ENCODE assay signal across 25 mouse cellular contexts in genomic region chr19:43786249-43787026, GRCm38 (mm10). TPM values are rescaled to one million over a fixed set of nuclear protein-coding genes. Genes with fewer than 3 reads are reported as not detected.
A peak's percentile ranks its signal among the peaks of the same experiment; 100 is the strongest.
DNase-seq lines count a peak whose midpoint lies in the region; ATAC-seq and TF ChIP-seq lines count a peak whose summit lies in the region.
"Had no signal": no experiment of that assay in that cellular context is flagged by ENCODE, and none has a peak within 500 bp of the region (broad histone marks: within the 10 kb centered on the region; RNA-seq: fewer than 3 reads in every experiment).

No protein-coding gene starts in this region.

- no peaks in the 10 kb centered on the region for H3K9me3 ChIP-seq in liver, embryonic 12.5 days (replicated peaks)
- no peaks in the 10 kb centered on the region for H3K9me3 ChIP-seq in liver, embryonic 11.5 days (ENCODE audit: control insufficient read depth, low read length)
- no peaks in the 10 kb centered on the region for H3K9me3 ChIP-seq in MEL (replicated peaks; ENCODE audit: insufficient read depth, low read length)
- H3K9me3 ChIP-seq in liver, embryonic 14.5 days (ENCODE audit: control insufficient read depth, low read length), result no peaks in the 10 kb centered on the region
- no peaks in the 10 kb centered on the region for H3K9me3 ChIP-seq in heart, embryonic 12.5 days (replicated peaks)
- H3K9me3 ChIP-seq: embryonic facial prominence, embryonic 10.5 days; limb, embryonic 13.5 days; neural tube, embryonic 12.5 days had no signal

- no peaks in the 10 kb centered on the region for H3K79me2 ChIP-seq in MEL (ENCODE audit: control insufficient read depth, insufficient read depth, low read length, poor library complexity)

- no peak overlapping the region for H3K27ac ChIP-seq in liver, embryonic 12.5 days
- no peak overlapping the region for H3K27ac ChIP-seq in liver, embryonic 11.5 days (ENCODE audit: low read depth, low read length)
- peak overlapping the region; percentile 37; the same call in 1 of the 2 replicates for H3K27ac ChIP-seq in MEL (ENCODE audit: control insufficient read depth, low read depth, low read length)
- no peak overlapping the region for H3K27ac ChIP-seq in liver, embryonic 14.5 days
- no peak overlapping the region for H3K27ac ChIP-seq in heart, embryonic 12.5 days (ENCODE audit: poor library complexity, severe bottlenecking)
- H3K27ac ChIP-seq in layer of hippocampus, adult 2 months, result no peak overlapping the region
- H3K27ac ChIP-seq: embryonic facial prominence, embryonic 10.5 days; gastrocnemius, adult 2 months; hindbrain, embryonic 14.5 days; kidney, postnatal 0 days; limb, embryonic 13.5 days; neural tube, embryonic 12.5 days had no signal

- no peak overlapping the region for H3K4me3 ChIP-seq in liver, embryonic 12.5 days
- H3K4me3 ChIP-seq in liver, embryonic 11.5 days (ENCODE audit: low read depth, low read length), result no peak overlapping the region
- H3K4me3 ChIP-seq in MEL (ENCODE audit: control insufficient read depth in 1 of 2, insufficient read depth in 1 of 2, low read depth in 2 of 2, low read length in 2 of 2), result peak overlapping the region; percentile 19 to 50; a peak in 3 of 4 replicates
- H3K4me3 ChIP-seq in liver, embryonic 14.5 days (ENCODE audit: insufficient read depth in 1 of 2, low read depth in 2 of 2, low read length in 2 of 2), result no peak overlapping the region
- H3K4me3 ChIP-seq in heart, embryonic 12.5 days, result no peak overlapping the region
- H3K4me3 ChIP-seq in layer of hippocampus, adult 2 months, result no peak overlapping the region
- H3K4me3 ChIP-seq: embryonic facial prominence, embryonic 10.5 days; gastrocnemius, adult 2 months; limb, embryonic 13.5 days; neural tube, embryonic 12.5 days had no signal

- H3K27me3 ChIP-seq in liver, embryonic 12.5 days (replicated peaks), result no peaks in the 10 kb centered on the region
- no peaks in the 10 kb centered on the region for H3K27me3 ChIP-seq in liver, embryonic 11.5 days (replicated peaks; ENCODE audit: control insufficient read depth, insufficient read depth, low read length)
- no peaks in the 10 kb centered on the region for H3K27me3 ChIP-seq in MEL (ENCODE audit: control insufficient read depth in 1 of 2, insufficient read depth in 2 of 2, low read length in 2 of 2)
- no peaks in the 10 kb centered on the region for H3K27me3 ChIP-seq in liver, embryonic 14.5 days (ENCODE audit: control insufficient read depth, insufficient read depth, low read length)
- H3K27me3 ChIP-seq in heart, embryonic 12.5 days (replicated peaks), result peaks cover 3% of the 10 kb centered on the region; the same call in 1 of the 2 replicates
- H3K27me3 ChIP-seq: limb, embryonic 13.5 days; neural tube, embryonic 12.5 days had no signal

- no peak for TF ChIP-seq RAD21 in MEL (IDR thresholded peaks at IDR 0.05; ENCODE audit: low read depth, low read length)

- peak; percentile 26 to 32; a peak in 3 of 4 replicates for TF ChIP-seq EP300 in MEL (IDR thresholded peaks at IDR 0.05; ENCODE audit: low read depth in 1 of 2, low read length in 2 of 2)
- TF ChIP-seq EP300 in liver, embryonic 14.5 days (IDR thresholded peaks at IDR 0.05; ENCODE audit: low read depth), result no peak

- TF ChIP-seq CTCF in MEL (IDR thresholded peaks at IDR 0.05 in 2 of 3, conservative IDR thresholded peaks at IDR 0.05 in 1 of 3; ENCODE audit: control insufficient read depth in 1 of 3, insufficient read depth in 1 of 3, low read depth in 2 of 3, low read length in 3 of 3, poor library complexity in 1 of 3, severe bottlenecking in 1 of 3), result no peak
- TF ChIP-seq CTCF in liver, embryonic 14.5 days (IDR thresholded peaks at IDR 0.05; ENCODE audit: low read depth), result no peak
- TF ChIP-seq CTCF in layer of hippocampus, adult 2 months (conservative IDR thresholded peaks at IDR 0.05), result no peak

- WGBS in liver, embryonic 12.5 days (ENCODE audit: insufficient replicate concordance), result 53% methylated on average over 13 of the region's 13 CpGs
- 62% methylated on average over 13 of the region's 13 CpGs for WGBS in liver, embryonic 11.5 days
- 46% methylated on average over 13 of the region's 13 CpGs for whole genome bisulfite sequencing in liver, embryonic 14.5 days (ENCODE audit: insufficient replicate concordance)
- 74% methylated on average over 13 of the region's 13 CpGs for WGBS in heart, embryonic 12.5 days

- DNase-seq in liver, embryonic 11.5 days (ENCODE audit: low spot score), result no peak
- DNase-seq in MEL (ENCODE audit: low read depth, low spot score), result peak; percentile 79
- DNase-seq in liver, embryonic 14.5 days (ENCODE audit: low read depth in 3 of 3, low spot score in 3 of 3), result no peak
- DNase-seq in spleen, postnatal 4 days (ENCODE audit: low spot score in 2 of 2), result no peak
- no peak for DNase-seq in layer of hippocampus, adult 2 months (ENCODE audit: low spot score in 2 of 2)
- DNase-seq: adrenal gland, postnatal 14 days; cerebellum, adult 11-12 months; gastrocnemius, adult 2 months; layer of hippocampus, postnatal 36 days; lung, postnatal 10 days; thymus, adult 2 months had no signal

- H3K36me3 ChIP-seq in liver, embryonic 12.5 days, result no peaks in the 10 kb centered on the region
- H3K36me3 ChIP-seq in liver, embryonic 11.5 days (ENCODE audit: control insufficient read depth, insufficient read depth, low read length), result no peaks in the 10 kb centered on the region
- H3K36me3 ChIP-seq in MEL (ENCODE audit: control insufficient read depth in 1 of 2, insufficient read depth in 2 of 2, low read length in 2 of 2), result peaks cover 0 to 13% of the 10 kb centered on the region in 2 experiments; a peak in 2 of 4 replicates
- no peaks in the 10 kb centered on the region for H3K36me3 ChIP-seq in liver, embryonic 14.5 days (replicated peaks; ENCODE audit: control insufficient read depth, insufficient read depth, low read depth)
- H3K36me3 ChIP-seq in heart, embryonic 12.5 days, result no peaks in the 10 kb centered on the region
- H3K36me3 ChIP-seq: embryonic facial prominence, embryonic 10.5 days; limb, embryonic 13.5 days; neural tube, embryonic 12.5 days had no signal

- H3K4me2 ChIP-seq in liver, embryonic 12.5 days, result peak overlapping the region; percentile 32; the same call in 1 of the 2 replicates
- H3K4me2 ChIP-seq in liver, embryonic 11.5 days, result no peak overlapping the region
- H3K4me2 ChIP-seq in liver, embryonic 14.5 days (ENCODE audit: low read depth), result peak overlapping the region; percentile 31
- H3K4me2 ChIP-seq in heart, embryonic 12.5 days, result no peak overlapping the region
- H3K4me2 ChIP-seq: heart, embryonic 11.5 days; hindbrain, embryonic 14.5 days; limb, embryonic 13.5 days; midbrain, embryonic 11.5 days; neural tube, embryonic 12.5 days had no signal

- H3K4me1 ChIP-seq in liver, embryonic 12.5 days, result peaks cover 4% of the 10 kb centered on the region; the same call in 1 of the 2 replicates
- no peaks in the 10 kb centered on the region for H3K4me1 ChIP-seq in liver, embryonic 11.5 days (replicated peaks; ENCODE audit: control insufficient read depth, insufficient read depth, low read length)
- H3K4me1 ChIP-seq in MEL (ENCODE audit: control insufficient read depth in 1 of 2, insufficient read depth in 2 of 2, low read length in 2 of 2), result peaks cover 0 to 7% of the 10 kb centered on the region in 2 experiments; a peak in 3 of 4 replicates
- no peaks in the 10 kb centered on the region; a peak in 1 of 4 replicates for H3K4me1 ChIP-seq in liver, embryonic 14.5 days (replicated peaks; ENCODE audit: control insufficient read depth in 2 of 2, insufficient read depth in 2 of 2, low read length in 1 of 2)
- H3K4me1 ChIP-seq in heart, embryonic 12.5 days (replicated peaks), result no peaks in the 10 kb centered on the region
- H3K4me1 ChIP-seq: embryonic facial prominence, embryonic 10.5 days; limb, embryonic 13.5 days; neural tube, embryonic 12.5 days had no signal

- no peak for TF ChIP-seq POLR2A in MEL (IDR thresholded peaks at IDR 0.05; ENCODE audit: control insufficient read depth in 1 of 2, insufficient read depth in 1 of 2, low read depth in 1 of 2, low read length in 2 of 2, poor library complexity in 1 of 2)

- ATAC-seq in liver, embryonic 12.5 days, result no peak
- ATAC-seq in liver, embryonic 11.5 days (replicated peaks; ENCODE audit: low FRiP score), result no peak
- no peak for ATAC-seq in liver, embryonic 14.5 days (ENCODE audit: insufficient read depth)
- ATAC-seq in neutrophil, adult 5-6 weeks (ENCODE audit: extremely low read depth, insufficient number of reproducible peaks, low FRiP score, poor library complexity, severe bottlenecking), result peak; percentile 51; the same call in 1 of the 2 replicates
- no peak for ATAC-seq in heart, embryonic 12.5 days (ENCODE audit: insufficient number of reproducible peaks, low FRiP score)
- ATAC-seq: activated CD4-positive, CD25-positive, alpha-beta regulatory T cell, adult 4 months had no signal

- H3K9ac ChIP-seq in liver, embryonic 12.5 days, result no peak overlapping the region
- H3K9ac ChIP-seq in liver, embryonic 11.5 days (ENCODE audit: low read depth, low read length), result no peak overlapping the region
- peak overlapping the region; percentile 54 for H3K9ac ChIP-seq in MEL (ENCODE audit: control insufficient read depth, low read depth, low read length, poor library complexity, severe bottlenecking)
- H3K9ac ChIP-seq in liver, embryonic 14.5 days (replicated peaks), result no peak overlapping the region
- no peak overlapping the region for H3K9ac ChIP-seq in heart, embryonic 12.5 days
- H3K9ac ChIP-seq: hindbrain, embryonic 14.5 days; limb, embryonic 13.5 days; neural tube, embryonic 12.5 days had no signal

RNA-seq across cellular contexts. Expression of gene Abcc2, which starts 4.4 kb away (rescaled TPM):
- polyA plus RNA-seq in liver, embryonic 12.5 days (2016; fragmentation: Nextera tagmentation; extraction: Ambion mirVana), result 8.2 and 8.8 TPM in 2 replicates
- 4.5 and 5.1 TPM in 2 replicates for polyA plus RNA-seq in liver, embryonic 11.5 days (2014; fragmentation: Nextera tagmentation; extraction: Ambion mirVana)
- not detected in 2 replicates for total RNA-seq in MEL (2012; rRNA removed)
- under 1 TPM in 1 of 2 experiments, not detected in 1; 0.04 TPM for polyA plus RNA-seq in MEL (2012; ENCODE audit: insufficient read depth in 1 of 2, insufficient read length in 2 of 2, low read depth in 1 of 2, low replicate concordance in 2 of 2, missing spikeins in 1 of 2)
- 12.9 and 13.4 TPM in 2 replicates for polyA plus RNA-seq in liver, embryonic 14.5 days (2012; rRNA removed)
- 9.5 and 10.6 TPM in 2 replicates for polyA plus RNA-seq in liver, embryonic 14.5 days (2014; fragmentation: Nextera tagmentation; extraction: Ambion mirVana)
- total RNA-seq in neutrophil, adult 5-6 weeks (2017), result 0.74 and 1.7 TPM in 2 replicates
- 0.45 TPM in 1 of 2 replicates, not detected in the other for polyA plus RNA-seq in heart, embryonic 12.5 days (2016; fragmentation: Nextera tagmentation; extraction: Ambion mirVana)
- not detected for total RNA-seq in layer of hippocampus, adult 2 months (2021)
- total RNA-seq: gastrocnemius, adult 2 months; heart, postnatal 25 days; layer of hippocampus, postnatal 36 days had no signal
- polyA plus RNA-seq: activated CD4-positive, CD25-positive, alpha-beta regulatory T cell, adult 4 months; C2C12; embryonic facial prominence, embryonic 10.5 days; forebrain, embryonic 11.5 days; midbrain, embryonic 11.5 days had no signal

RNA-seq across cellular contexts. Expression of gene Cox15, which starts 33.6 kb away (rescaled TPM):
- 9.7 and 10.4 TPM in 2 replicates for polyA plus RNA-seq in liver, embryonic 12.5 days (2016; fragmentation: Nextera tagmentation; extraction: Ambion mirVana)
- 12.3 and 14.0 TPM in 2 replicates for polyA plus RNA-seq in liver, embryonic 11.5 days (2014; fragmentation: Nextera tagmentation; extraction: Ambion mirVana)
- total RNA-seq in MEL (2012; rRNA removed), result 30.1 and 32.4 TPM in 2 replicates
- 10 to 100 TPM; 30.2 to 59.1 TPM for polyA plus RNA-seq in MEL (2012; ENCODE audit: insufficient read depth in 1 of 2, insufficient read length in 2 of 2, low read depth in 1 of 2, low replicate concordance in 2 of 2, missing spikeins in 1 of 2)
- polyA plus RNA-seq in liver, embryonic 14.5 days (2012; rRNA removed), result 7.2 and 8.0 TPM in 2 replicates
- 3.2 TPM in 2 replicates for polyA plus RNA-seq in liver, embryonic 14.5 days (2014; fragmentation: Nextera tagmentation; extraction: Ambion mirVana)
- 12.1 and 14.7 TPM in 2 replicates for total RNA-seq in neutrophil, adult 5-6 weeks (2017)
- polyA plus RNA-seq in heart, embryonic 12.5 days (2016; fragmentation: Nextera tagmentation; extraction: Ambion mirVana), result 12.3 and 13.0 TPM in 2 replicates
- 10 to 100 TPM; 13.6 to 19.4 TPM for total RNA-seq in layer of hippocampus, adult 2 months (2021)

RNA-seq across cellular contexts. Expression of gene Cutc, which starts 33.6 kb away (rescaled TPM):
- 14.5 and 16.5 TPM in 2 replicates for polyA plus RNA-seq in liver, embryonic 12.5 days (2016; fragmentation: Nextera tagmentation; extraction: Ambion mirVana)
- 19.4 and 22.3 TPM in 2 replicates for polyA plus RNA-seq in liver, embryonic 11.5 days (2014; fragmentation: Nextera tagmentation; extraction: Ambion mirVana)
- total RNA-seq in MEL (2012; rRNA removed), result 10.0 and 10.1 TPM in 2 replicates
- polyA plus RNA-seq in MEL (2012; ENCODE audit: insufficient read depth in 1 of 2, insufficient read length in 2 of 2, low read depth in 1 of 2, low replicate concordance in 2 of 2, missing spikeins in 1 of 2), result 10 to 100 TPM in 1 of 2 experiments, not detected in 1; 18.8 TPM
- 4.4 and 6.7 TPM in 2 replicates for polyA plus RNA-seq in liver, embryonic 14.5 days (2012; rRNA removed)
- 9.7 and 13.2 TPM in 2 replicates for polyA plus RNA-seq in liver, embryonic 14.5 days (2014; fragmentation: Nextera tagmentation; extraction: Ambion mirVana)
- total RNA-seq in neutrophil, adult 5-6 weeks (2017), result 16.6 and 17.1 TPM in 2 replicates
- 8.3 and 9.6 TPM in 2 replicates for polyA plus RNA-seq in heart, embryonic 12.5 days (2016; fragmentation: Nextera tagmentation; extraction: Ambion mirVana)
- 1 to 10 TPM; 6.6 to 7.6 TPM for total RNA-seq in layer of hippocampus, adult 2 months (2021)

Comparison
In these comparisons a context has a peak if more than half of its experiments do, and no peak if none do; other contexts are left out.
1. H3K4me2 ChIP-seq: peak in liver, embryonic 12.5 days (single experiment) and liver, embryonic 14.5 days (single experiment); none in liver, embryonic 11.5 days (single experiment) and heart, embryonic 12.5 days (single experiment).
2. H3K4me3 ChIP-seq: peak in MEL (2 of 2); none in liver, embryonic 12.5 days (single experiment), liver, embryonic 11.5 days (single experiment), liver, embryonic 14.5 days (0 of 2), heart, embryonic 12.5 days (single experiment) and layer of hippocampus, adult 2 months (single experiment).